Mouse (Mus musculus): Measurements from ENCODE around the gene Mat1a. TPM values are rescaled to one million over a fixed set of nuclear protein-coding genes. Genes with fewer than 3 reads are reported as not detected.

The Mat1a gene
- total RNA-seq, 2 experiments from 2014 or later = not detected

GRCm38 (mm10) chr14:41137006-41137405, 32.2 kb downstream of the Mat1a start:
- no peak for ATAC-seq (ENCODE audit: poor library complexity, severe bottlenecking)

GRCm38 (mm10) chr14:41140686-41141085, 35.9 kb downstream of the Mat1a start:
- no peak for ATAC-seq (ENCODE audit: poor library complexity, severe bottlenecking)

GRCm38 (mm10) chr14:41146035-41146434, 41.2 kb downstream of the Mat1a start:
- no peak for ATAC-seq (ENCODE audit: poor library complexity, severe bottlenecking)

GRCm38 (mm10) chr14:41146922-41147321, 42.1 kb downstream of the Mat1a start:
- ATAC-seq (ENCODE audit: poor library complexity, severe bottlenecking) = no peak

GRCm38 (mm10) chr14:41147356-41147755, 42.5 kb downstream of the Mat1a start:
- no peak for ATAC-seq (ENCODE audit: poor library complexity, severe bottlenecking)

GRCm38 (mm10) chr14:41151220-41151898, 46.5 kb downstream of the Mat1a start, which contains the start of gene Mbl1:
Gene Mbl1, plus strand, starts transcription at chr14:41151458.
- ATAC-seq (ENCODE audit: poor library complexity, severe bottlenecking) = no peak

GRCm38 (mm10) chr14:41160076-41160475, 55.2 kb downstream of the Mat1a start:
- ATAC-seq (ENCODE audit: poor library complexity, severe bottlenecking) = no peak

GRCm38 (mm10) chr14:41160743-41161142, 55.9 kb downstream of the Mat1a start:
- ATAC-seq (ENCODE audit: poor library complexity, severe bottlenecking) = no peak

GRCm38 (mm10) chr14:41162663-41163062, 57.8 kb downstream of the Mat1a start:
- ATAC-seq (ENCODE audit: poor library complexity, severe bottlenecking) = no peak

GRCm38 (mm10) chr14:41167278-41167677, 62.4 kb downstream of the Mat1a start:
- no peak for ATAC-seq (ENCODE audit: poor library complexity, severe bottlenecking)

- no peak for ATAC-seq (ENCODE audit: poor library complexity, severe bottlenecking)
Measured at GRCm38 (mm10) chr14:41168567-41168966, 63.7 kb downstream of the Mat1a start.

- no peak for ATAC-seq (ENCODE audit: poor library complexity, severe bottlenecking)
Measured at GRCm38 (mm10) chr14:41170514-41170913, 65.7 kb downstream of the Mat1a start.

Other genes starting within 250 kb of the Mat1a start
- gene Sh2d4b, start 211.8 kb upstream of the Mat1a start, total RNA-seq (2015) = 0.30 and 0.31 TPM in 2 replicates
- 0.18 and 0.28 TPM in 2 replicates for gene Sh2d4b, start 211.8 kb upstream of the Mat1a start, total RNA-seq (2017)
- gene Tspan14, start 138.2 kb upstream of the Mat1a start, total RNA-seq (2015) = 60.6 and 66.0 TPM in 2 replicates
- gene Tspan14, start 138.2 kb upstream of the Mat1a start, total RNA-seq (2017) = 72.4 and 76.5 TPM in 2 replicates
- gene Fam213a, start 91.2 kb upstream of the Mat1a start, total RNA-seq (2015) = 1.8 and 3.5 TPM in 2 replicates
- gene Fam213a, start 91.2 kb upstream of the Mat1a start, total RNA-seq (2017) = 2.6 and 3.6 TPM in 2 replicates
- gene Dydc2, start 35.8 kb upstream of the Mat1a start, total RNA-seq (2015) = not detected in 2 replicates
- gene Dydc2, start 35.8 kb upstream of the Mat1a start, total RNA-seq (2017) = not detected in 2 replicates
- gene Dydc1, start 32.1 kb upstream of the Mat1a start, total RNA-seq (2015) = not detected in 2 replicates
- gene Dydc1, start 32.1 kb upstream of the Mat1a start, total RNA-seq (2017) = not detected in 2 replicates
- gene Sftpa1, start 26.7 kb downstream of the Mat1a start, total RNA-seq (2015) = not detected in 2 replicates
- gene Sftpa1, start 26.7 kb downstream of the Mat1a start, total RNA-seq (2017) = not detected in 2 replicates
- not detected in 2 replicates for gene Mbl1, start 46.4 kb downstream of the Mat1a start, total RNA-seq (2015)
- gene Mbl1, start 46.4 kb downstream of the Mat1a start, total RNA-seq (2017) = not detected in 2 replicates
- not detected in 2 replicates for gene Sftpd, start 80.1 kb downstream of the Mat1a start, total RNA-seq (2015)
- not detected in 2 replicates for gene Sftpd, start 80.1 kb downstream of the Mat1a start, total RNA-seq (2017)
- 0.20 TPM in 1 of 2 replicates, not detected in the other for gene Gm2832, start 173.8 kb downstream of the Mat1a start, total RNA-seq (2015)
- gene Gm2832, start 173.8 kb downstream of the Mat1a start, total RNA-seq (2017) = not detected in 2 replicates
- gene Gm5798, start 243.6 kb downstream of the Mat1a start, total RNA-seq (2015) = not detected in 2 replicates
- not detected in 2 replicates for gene Gm5798, start 243.6 kb downstream of the Mat1a start, total RNA-seq (2017)

Data from megakaryocyte, adult 5-6 weeks (primary cell).